Mouse (Mus musculus): ENCODE results near the gene Ckm. TPM values are rescaled to one million over a fixed set of nuclear protein-coding genes. Genes with fewer than 3 reads are reported as not detected.

The Ckm gene
- polyA plus RNA-seq, 1 experiment from 2014 or later, result not detected

DNA sequence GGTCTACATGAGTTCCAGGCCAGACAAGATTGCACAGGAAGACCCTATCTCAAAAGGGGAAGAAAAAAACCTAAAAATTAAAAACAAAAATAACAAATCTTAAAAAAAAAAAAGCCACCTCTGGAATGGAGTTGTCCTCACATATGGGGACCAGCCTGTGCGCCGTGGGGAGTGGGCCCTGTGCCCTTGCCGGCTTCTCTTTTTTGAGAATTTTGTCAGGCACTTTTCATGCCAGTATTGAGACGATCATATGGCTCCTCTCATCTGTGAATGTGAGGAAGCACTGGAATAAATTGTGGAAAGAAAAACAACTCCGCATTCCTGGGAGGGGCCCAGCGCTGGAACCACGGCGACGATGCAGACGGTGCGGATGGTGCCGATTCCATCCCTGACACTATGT, 44.6 kb downstream of the Ckm start:
- 0 out of 2 replicates have a peak, but pooled peaks cover 2% of the 10 kb centered on the region for H3K4me1 ChIP-seq
- H3K36me3 ChIP-seq, result peaks cover 91% of the 10 kb centered on the region
- DNase-seq (ENCODE audit: low spot score), result no peak
- WGBS, result 92% methylated on average over 12 of the region's 12 CpGs
- H3K9me3 ChIP-seq (replicated peaks), result peaks cover 10% of the 10 kb centered on the region; the same call in 1 of the 2 replicates
- no peak overlapping the region for H3K27ac ChIP-seq (replicated peaks)
- H3K4me3 ChIP-seq, result no peak overlapping the region
- no peaks in the 10 kb centered on the region for H3K27me3 ChIP-seq (ENCODE audit: low read depth, poor library complexity, severe bottlenecking)

DNA sequence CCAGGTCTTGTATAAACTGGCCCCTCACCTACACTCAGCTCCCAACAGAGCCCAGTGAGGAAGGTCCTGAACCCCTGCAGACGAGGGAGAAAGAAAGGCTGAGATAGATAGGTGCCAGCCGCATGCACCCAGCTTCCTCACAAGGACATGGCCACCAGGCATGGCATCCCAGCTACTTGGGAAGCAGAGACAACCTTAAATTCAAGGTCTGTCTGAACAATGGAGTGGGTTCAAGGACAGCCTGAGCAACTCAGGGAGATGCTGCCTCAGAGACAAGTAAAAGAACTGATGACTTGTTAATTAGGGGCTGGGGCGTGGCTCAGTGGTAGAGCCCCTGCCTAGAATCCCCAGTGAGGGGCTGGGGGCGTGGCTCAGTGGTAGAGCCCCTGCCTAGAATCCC, 50.6 kb downstream of the Ckm start:
- H3K27me3 ChIP-seq (ENCODE audit: low read depth, poor library complexity, severe bottlenecking), result no peaks in the 10 kb centered on the region
- no peak overlapping the region for H3K4me3 ChIP-seq
- peaks cover 35% of the 10 kb centered on the region for H3K4me1 ChIP-seq
- H3K27ac ChIP-seq (replicated peaks), result no peak overlapping the region
- peaks cover 10% of the 10 kb centered on the region; the same call in 1 of the 2 replicates for H3K9me3 ChIP-seq (replicated peaks)
- DNase-seq (ENCODE audit: low spot score), result no peak
- peaks cover 62% of the 10 kb centered on the region for H3K36me3 ChIP-seq
- 87% methylated on average over 4 of the region's 4 CpGs for WGBS

GRCm38 (mm10) chr7:19455819-19456495, 51.4 kb downstream of the Ckm start:
- peaks cover 35% of the 10 kb centered on the region for H3K4me1 ChIP-seq
- 69% methylated on average over 11 of the region's 11 CpGs for WGBS
- peaks cover 10% of the 10 kb centered on the region; the same call in 1 of the 2 replicates for H3K9me3 ChIP-seq (replicated peaks)
- no peaks in the 10 kb centered on the region for H3K27me3 ChIP-seq (ENCODE audit: low read depth, poor library complexity, severe bottlenecking)
- no peak for DNase-seq (ENCODE audit: low spot score)
- H3K36me3 ChIP-seq, result peaks cover 54% of the 10 kb centered on the region
- H3K4me3 ChIP-seq, result peak overlapping the region; percentile 98
- H3K27ac ChIP-seq (replicated peaks), result no peak overlapping the region

DNA sequence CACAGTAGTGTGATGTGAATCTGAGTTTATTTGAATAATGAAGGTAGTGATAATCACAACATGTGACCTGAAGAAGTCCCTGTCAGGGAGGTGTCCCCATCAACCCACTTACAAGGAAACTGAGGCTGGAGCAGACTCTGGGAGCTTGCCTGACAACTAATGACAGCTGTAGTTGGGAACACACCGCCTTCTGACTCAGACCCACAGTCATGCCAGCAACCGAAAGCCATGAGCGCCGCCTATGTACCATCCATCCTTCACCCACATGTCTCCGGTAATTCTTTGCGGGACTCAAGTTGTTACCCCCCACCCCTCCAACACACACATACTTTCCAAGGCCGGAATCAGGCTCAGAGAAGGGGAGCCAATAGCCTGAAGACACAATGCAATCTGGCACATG, 52.1 kb downstream of the Ckm start:
- no peaks in the 10 kb centered on the region for H3K27me3 ChIP-seq (ENCODE audit: low read depth, poor library complexity, severe bottlenecking)
- WGBS, result 97% methylated on average over 7 of the region's 7 CpGs
- H3K4me1 ChIP-seq, result peaks cover 35% of the 10 kb centered on the region
- no peak for DNase-seq (ENCODE audit: low spot score)
- peak overlapping the region; percentile 98 for H3K4me3 ChIP-seq
- no peak overlapping the region for H3K27ac ChIP-seq (replicated peaks)
- H3K9me3 ChIP-seq (replicated peaks), result 0 out of 2 replicates have a peak, but pooled peaks cover 5% of the 10 kb centered on the region
- peaks cover 48% of the 10 kb centered on the region for H3K36me3 ChIP-seq

DNA sequence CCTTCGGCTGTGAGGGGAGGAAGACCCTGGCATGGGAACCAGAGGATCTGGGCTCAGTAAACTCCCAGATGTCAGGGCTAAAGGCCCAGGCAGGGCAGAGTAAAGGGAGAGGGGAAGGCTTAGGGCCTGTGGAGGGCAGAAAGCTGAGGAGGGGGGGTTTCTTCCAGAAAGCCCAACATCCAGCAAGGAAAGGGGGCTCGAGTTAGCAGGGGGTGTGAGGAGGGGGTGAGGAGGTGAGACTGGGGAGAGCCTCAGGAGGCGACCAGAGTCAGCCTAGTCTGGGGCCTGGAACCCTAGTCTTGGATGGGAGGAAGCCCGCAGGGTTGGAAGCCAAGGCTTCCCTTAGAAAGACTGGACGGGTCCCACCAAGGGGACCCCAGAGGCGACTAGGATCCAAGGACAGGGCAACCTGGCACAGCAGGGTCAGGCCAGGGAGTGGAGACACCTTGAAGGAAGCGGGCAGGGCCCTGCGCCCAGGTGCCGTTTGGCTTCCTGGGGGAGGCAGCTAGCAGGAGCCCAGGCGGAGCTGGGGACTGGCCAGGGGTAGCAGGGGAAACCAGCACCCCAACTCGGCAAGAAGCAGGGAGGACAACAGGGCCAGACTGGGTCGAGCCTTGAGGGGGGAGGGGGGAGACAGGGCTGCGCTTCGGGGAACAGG, 53.0 kb downstream of the Ckm start:
- Histone ChIP-seq H3K4me1 (peaks cover 35% of the 10 kb centered on the region), H3K9me3 (replicated peaks) (no peaks in the 10 kb centered on the region), H3K36me3 (peaks cover 38% of the 10 kb centered on the region), H3K4me3 (peak overlapping the region; percentile 98), H3K27ac (replicated peaks) (peak overlapping the region; percentile 92), H3K27me3 (ENCODE audit: low read depth, poor library complexity, severe bottlenecking) (no peaks in the 10 kb centered on the region)
- 10% methylated on average over 14 of the region's 14 CpGs for WGBS
- DNase-seq (ENCODE audit: low spot score), result no peak

DNA sequence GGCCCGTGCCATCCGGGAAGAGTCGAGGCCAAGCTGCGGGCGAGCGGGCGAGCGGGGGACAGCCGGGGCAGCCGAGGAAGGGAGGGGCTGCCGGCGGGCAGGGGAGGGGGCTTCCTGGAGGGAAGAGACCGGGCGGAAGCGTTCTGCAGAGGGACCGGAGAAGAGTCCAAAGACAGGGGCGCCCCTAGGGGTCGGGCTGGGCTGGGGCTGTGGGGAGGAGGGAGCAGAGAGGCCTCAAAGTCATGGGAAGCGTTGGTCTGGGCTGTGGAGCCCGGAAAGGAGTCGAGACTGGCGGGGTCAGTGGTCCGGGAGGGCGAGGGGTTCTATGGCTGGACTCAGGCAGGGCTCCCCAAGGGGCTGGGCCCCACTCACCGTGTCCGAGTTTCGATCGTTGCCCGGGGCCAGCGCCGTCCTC, 53.5 kb downstream of the Ckm start:
- Histone ChIP-seq H3K27me3 (ENCODE audit: low read depth, poor library complexity, severe bottlenecking) (peaks cover 3% of the 10 kb centered on the region; the same call in 1 of the 2 replicates), H3K4me1 (peaks cover 40% of the 10 kb centered on the region), H3K4me3 (peak overlapping the region; percentile 98), H3K9me3 (replicated peaks) (no peaks in the 10 kb centered on the region), H3K27ac (replicated peaks) (peak overlapping the region; percentile 92), H3K36me3 (peaks cover 37% of the 10 kb centered on the region)
- 0% methylated on average over 30 of the region's 31 CpGs for WGBS
- peak; percentile 83 for DNase-seq (ENCODE audit: low spot score)

GRCm38 (mm10) chr7:19458591-19459111, 54.1 kb downstream of the Ckm start, which contains the start of gene Mark4:
Gene Mark4, minus strand, starts transcription at chr7:19458821.
- H3K36me3 ChIP-seq, result peaks cover 31% of the 10 kb centered on the region
- peak within 1 kb of the TSS; percentile 98 for H3K4me3 ChIP-seq
- H3K27me3 ChIP-seq (ENCODE audit: low read depth, poor library complexity, severe bottlenecking), result peaks cover 9% of the 10 kb centered on the region
- no peaks in the 10 kb centered on the region for H3K9me3 ChIP-seq (replicated peaks)
- peak within 1 kb of the TSS; percentile 92 for H3K27ac ChIP-seq (replicated peaks)
- DNase-seq (ENCODE audit: low spot score), result peak; percentile 89
- WGBS, result under 1% methylated on average over 29 of the region's 42 CpGs
- H3K4me1 ChIP-seq, result peaks cover 45% of the 10 kb centered on the region

DNA sequence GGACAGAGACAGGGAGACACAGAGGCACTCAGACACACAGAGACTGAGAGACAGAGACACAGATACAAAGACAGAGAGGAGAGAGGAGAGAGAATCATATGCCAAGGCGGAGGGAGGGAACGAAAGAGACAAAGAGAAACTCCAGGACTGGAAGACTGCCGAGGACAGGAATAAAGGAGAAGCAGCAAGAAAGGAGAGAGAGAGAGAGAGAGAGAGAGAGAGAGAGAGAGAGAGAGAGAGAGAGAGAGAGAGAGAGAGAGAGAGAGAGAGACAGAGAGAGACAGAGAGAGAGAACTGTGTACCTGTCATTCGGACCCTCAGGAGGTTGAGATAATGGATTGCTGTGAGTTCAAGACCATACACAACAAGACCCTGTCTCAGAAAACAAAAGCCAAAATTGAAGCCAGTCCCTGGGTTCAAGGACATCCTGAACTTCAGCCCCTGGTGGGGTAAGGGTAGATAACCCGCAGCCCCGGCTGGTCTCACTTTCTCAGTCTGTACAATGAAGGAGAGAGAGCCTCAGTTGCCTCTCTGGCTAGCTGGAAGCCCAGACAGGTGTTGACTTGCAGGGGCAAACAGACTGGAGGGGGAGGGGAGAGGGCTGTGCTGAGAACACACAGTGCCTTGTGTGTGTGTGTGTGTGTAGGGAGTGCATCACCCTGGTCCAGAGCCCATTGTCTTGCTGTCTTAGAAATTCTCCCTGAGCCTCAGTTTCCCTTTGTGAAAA, 54.7 kb downstream of the Ckm start:
- Histone ChIP-seq H3K4me3 (peak overlapping the region; percentile 98), H3K4me1 (peaks cover 46% of the 10 kb centered on the region), H3K27ac (replicated peaks) (peak overlapping the region; percentile 92), H3K9me3 (replicated peaks) (no peaks in the 10 kb centered on the region), H3K27me3 (ENCODE audit: low read depth, poor library complexity, severe bottlenecking) (peaks cover 15% of the 10 kb centered on the region), H3K36me3 (peaks cover 25% of the 10 kb centered on the region)
- no peak for DNase-seq (ENCODE audit: low spot score)
- 27% methylated on average over 6 of the region's 6 CpGs for WGBS

DNA sequence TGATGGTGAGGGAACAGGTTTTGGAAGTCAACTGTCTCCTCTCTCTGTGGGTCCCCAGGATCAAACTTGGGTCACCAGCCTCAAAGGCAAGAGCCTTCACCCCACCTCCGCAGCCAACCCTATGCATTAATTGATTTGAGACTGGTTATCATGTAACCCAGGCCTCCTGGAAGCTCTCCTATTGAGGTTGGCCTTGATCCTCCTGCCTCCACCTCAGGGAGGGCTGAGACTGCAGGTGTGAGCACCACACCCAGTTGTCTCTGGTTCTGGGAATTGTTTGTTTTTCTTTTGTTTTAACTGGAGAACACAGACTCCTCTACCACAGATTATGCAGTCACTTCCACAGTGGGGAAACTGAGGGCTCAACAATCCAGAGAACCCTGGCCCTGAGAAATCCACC, 55.9 kb downstream of the Ckm start:
- Histone ChIP-seq H3K27ac (replicated peaks) (no peak overlapping the region), H3K36me3 (peaks cover 14% of the 10 kb centered on the region), H3K27me3 (ENCODE audit: low read depth, poor library complexity, severe bottlenecking) (peaks cover 27% of the 10 kb centered on the region), H3K9me3 (replicated peaks) (no peaks in the 10 kb centered on the region), H3K4me3 (no peak overlapping the region), H3K4me1 (peaks cover 58% of the 10 kb centered on the region)
- DNase-seq (ENCODE audit: low spot score), result no peak
- WGBS, result 64% methylated on average over 1 of the region's 1 CpGs

DNA sequence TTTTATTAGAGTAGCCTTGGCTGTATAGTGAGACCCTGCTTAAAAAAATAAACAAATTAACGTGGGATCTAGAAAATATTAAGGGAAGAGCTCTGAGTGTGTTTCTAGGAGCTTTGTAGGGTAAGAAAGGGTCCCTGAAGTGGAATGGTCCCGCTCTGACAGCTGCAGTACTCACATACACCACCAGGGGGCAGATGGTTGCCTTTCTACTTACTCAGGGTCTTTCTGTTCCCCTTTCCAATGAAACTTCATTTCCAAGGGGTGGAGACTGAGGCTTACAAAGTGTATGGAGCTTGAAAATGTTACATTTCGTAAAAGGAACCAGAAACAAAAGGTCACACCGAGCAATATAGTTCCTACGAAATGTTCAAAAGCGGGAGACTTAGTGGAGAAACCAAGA, 56.9 kb downstream of the Ckm start:
- Histone ChIP-seq H3K27me3 (ENCODE audit: low read depth, poor library complexity, severe bottlenecking) (peaks cover 37% of the 10 kb centered on the region), H3K4me1 (peaks cover 50% of the 10 kb centered on the region), H3K36me3 (peaks cover 5% of the 10 kb centered on the region; the same call in 1 of the 2 replicates), H3K27ac (replicated peaks) (no peak overlapping the region), H3K4me3 (no peak overlapping the region), H3K9me3 (replicated peaks) (no peaks in the 10 kb centered on the region)
- DNase-seq (ENCODE audit: low spot score), result peak; percentile 82
- WGBS, result 12% methylated on average over 6 of the region's 6 CpGs

DNA sequence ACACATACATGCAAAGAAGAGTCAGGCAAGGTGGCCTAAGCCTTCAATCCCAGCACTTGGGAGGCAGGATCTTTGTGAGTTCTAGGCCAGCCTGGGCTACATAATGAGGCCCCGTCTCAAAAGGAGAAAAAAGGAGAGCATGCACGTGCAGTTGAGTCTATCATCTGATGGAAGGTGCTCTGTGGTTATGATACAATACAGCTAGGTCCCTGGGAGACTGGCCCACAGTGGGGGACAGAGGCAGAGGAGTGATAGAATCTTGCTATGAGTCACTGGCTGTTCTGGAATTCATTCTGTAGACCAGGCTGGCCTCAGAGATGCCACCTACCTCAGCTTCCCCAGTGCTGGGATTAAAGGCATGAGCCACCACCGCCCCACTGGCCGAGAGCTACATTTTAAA, 57.9 kb downstream of the Ckm start:
- 56% methylated on average over 4 of the region's 4 CpGs for WGBS
- no peaks in the 10 kb centered on the region for H3K36me3 ChIP-seq
- no peak overlapping the region for H3K4me3 ChIP-seq
- H3K27ac ChIP-seq (replicated peaks), result no peak overlapping the region
- DNase-seq (ENCODE audit: low spot score), result no peak
- peaks cover 47% of the 10 kb centered on the region for H3K27me3 ChIP-seq (ENCODE audit: low read depth, poor library complexity, severe bottlenecking)
- no peaks in the 10 kb centered on the region for H3K9me3 ChIP-seq (replicated peaks)
- H3K4me1 ChIP-seq, result peaks cover 41% of the 10 kb centered on the region

- no peaks in the 10 kb centered on the region for H3K9me3 ChIP-seq (replicated peaks)
- H3K27ac ChIP-seq (replicated peaks), result 0 out of 2 replicates have a peak within 1 kb of the TSS, but pooled peaks have one; percentile 28
- peak within 1 kb of the TSS; percentile 9 for H3K4me3 ChIP-seq
- DNase-seq (ENCODE audit: low spot score), result no peak
- peaks cover 52% of the 10 kb centered on the region for H3K27me3 ChIP-seq (ENCODE audit: low read depth, poor library complexity, severe bottlenecking)
- 22% methylated on average over 6 of the region's 6 CpGs for WGBS
- H3K4me1 ChIP-seq, result peaks cover 36% of the 10 kb centered on the region
- H3K36me3 ChIP-seq, result no peaks in the 10 kb centered on the region
Measured at GRCm38 (mm10) chr7:19462884-19463381, 58.4 kb downstream of the Ckm start, which contains the start of gene Exoc3l2. Gene Exoc3l2, plus strand, starts transcription at chr7:19463331.

Data from midbrain, embryonic 10.5 days (tissue).